Mouse (Mus musculus): ENCODE data around the gene Tex26.

DNA sequence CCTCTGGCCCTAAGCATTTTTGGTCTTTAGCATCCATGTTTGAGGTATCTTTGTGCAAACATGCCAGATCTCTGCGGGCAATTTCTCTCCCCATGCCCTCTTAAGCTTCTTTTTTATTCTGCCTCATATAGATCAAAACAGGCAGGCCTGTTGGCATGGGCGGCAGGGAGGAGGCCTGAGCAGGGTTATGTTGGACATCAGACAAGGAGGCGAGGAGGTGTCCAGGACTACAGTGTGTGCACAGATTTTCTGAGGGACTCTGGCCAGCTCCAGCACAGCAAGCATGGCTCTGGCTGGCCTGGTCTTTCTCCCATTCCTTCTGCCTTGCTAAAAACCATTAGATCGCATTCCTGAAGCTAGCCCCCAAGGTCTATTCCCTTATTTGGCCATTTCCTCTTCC, 5.0 kb downstream of the Tex26 start:
- TF ChIP-seq EP300 (optimal IDR thresholded peaks at IDR 0.05) (no peak), CTCF (IDR thresholded peaks at IDR 0.05; ENCODE audit: low read depth) (no peak)
